Mouse (Mus musculus) WW6 (cell line): Measurements from ENCODE around the gene Itgb4.
A peak's percentile ranks its signal among the peaks of the same experiment; 100 is the strongest.

Experiments
- DNase-seq: peaks from one replicate; pipeline ENCODE4 v3.0.0-alpha.2; 2013; ENCODE audit warnings: low read depth, low spot score

Gene Itgb4

GRCm38 (mm10) chr11:115974309-115975082 lies at the start of gene Itgb4:
Gene Itgb4 (plus strand): TSS chr11:115974709.
- DNase-seq = no peak

- DNase-seq = no peak
Measured at GRCm38 (mm10) chr11:115929031-115929430, 45.5 kb upstream of the Itgb4 start.

GRCm38 (mm10) chr11:115929818-115930217 lies 44.7 kb upstream of the Itgb4 start:
- no peak for DNase-seq

- DNase-seq = no peak
Measured at GRCm38 (mm10) chr11:115931235-115931634, 43.3 kb upstream of the Itgb4 start.

GRCm38 (mm10) chr11:115933108-115933746 lies 41.3 kb upstream of the Itgb4 start, which contains the start of the genes Sap30bp and Recql5:
Gene Sap30bp (plus strand): TSS chr11:115933282.
Gene Recql5 (minus strand): TSS chr11:115933477.
- peak; percentile 99 for DNase-seq

- DNase-seq = no peak
Measured at GRCm38 (mm10) chr11:115933747-115934110, 40.8 kb upstream of the Itgb4 start.

- DNase-seq = peak; percentile 43
Measured at GRCm38 (mm10) chr11:115939690-115940329, 34.7 kb upstream of the Itgb4 start.

- no peak for DNase-seq
Measured at GRCm38 (mm10) chr11:115941980-115942379, 32.5 kb upstream of the Itgb4 start.

- DNase-seq = peak; percentile 24
Measured at GRCm38 (mm10) chr11:115945247-115945646, 29.3 kb upstream of the Itgb4 start.

- no peak for DNase-seq
Measured at GRCm38 (mm10) chr11:115946221-115946828, 28.2 kb upstream of the Itgb4 start.

- DNase-seq = no peak
Measured at GRCm38 (mm10) chr11:115948316-115948715, 26.2 kb upstream of the Itgb4 start.

GRCm38 (mm10) chr11:115950719-115951118 lies 23.8 kb upstream of the Itgb4 start:
- no peak for DNase-seq

GRCm38 (mm10) chr11:115954712-115955111 lies 19.8 kb upstream of the Itgb4 start:
- DNase-seq = no peak

- no peak for DNase-seq
Measured at GRCm38 (mm10) chr11:115955195-115955858, 19.2 kb upstream of the Itgb4 start.

GRCm38 (mm10) chr11:115956453-115956852 lies 18.1 kb upstream of the Itgb4 start:
- no peak for DNase-seq

GRCm38 (mm10) chr11:115957971-115958370 lies 16.5 kb upstream of the Itgb4 start:
- DNase-seq = no peak

- no peak for DNase-seq
Measured at GRCm38 (mm10) chr11:115959018-115959417, 15.5 kb upstream of the Itgb4 start.

GRCm38 (mm10) chr11:115962651-115963412 lies 11.7 kb upstream of the Itgb4 start:
- no peak for DNase-seq

GRCm38 (mm10) chr11:115964977-115965604 lies 9.4 kb upstream of the Itgb4 start:
- no peak for DNase-seq

GRCm38 (mm10) chr11:115968731-115969405 lies 5.6 kb upstream of the Itgb4 start:
- DNase-seq = no peak
